Mouse (Mus musculus): ENCODE results near the gene Olfr1357. TPM values are rescaled to one million over a fixed set of nuclear protein-coding genes. Genes with fewer than 3 reads are reported as not detected.

Gene Olfr1357
- polyA plus RNA-seq, 1 experiment from 2014 or later: not detected

- no peaks in the 10 kb centered on the region for H3K27me3 ChIP-seq (ENCODE audit: low read depth, poor library complexity, severe bottlenecking)
- no peak for DNase-seq (ENCODE audit: low spot score)
- peaks cover 35% of the 10 kb centered on the region for H3K36me3 ChIP-seq
- H3K4me3 ChIP-seq: peak overlapping the region; percentile 63
- H3K9me3 ChIP-seq (replicated peaks): no peaks in the 10 kb centered on the region
- 16% methylated on average over 13 of the region's 13 CpGs for WGBS
- peaks cover 40% of the 10 kb centered on the region for H3K4me1 ChIP-seq
- H3K27ac ChIP-seq: peak overlapping the region; percentile 93
Measured at GRCm38 (mm10) chr10:78575105-78575632, 42.7 kb downstream of the Olfr1357 start.

GRCm38 (mm10) chr10:78574250-78575104 lies 43.4 kb downstream of the Olfr1357 start, which contains the start of gene Ilvbl:
Ilvbl (plus strand) TSS chr10:78574346.
- peak; percentile 93 for DNase-seq (ENCODE audit: low spot score)
- Histone ChIP-seq H3K4me1 (peaks cover 40% of the 10 kb centered on the region), H3K9me3 (replicated peaks) (no peaks in the 10 kb centered on the region), H3K4me3 (peak within 1 kb of the TSS; percentile 63), H3K36me3 (peaks cover 28% of the 10 kb centered on the region), H3K27ac (peak within 1 kb of the TSS; percentile 93), H3K27me3 (ENCODE audit: low read depth, poor library complexity, severe bottlenecking) (no peaks in the 10 kb centered on the region)
- under 1% methylated on average over 51 of the region's 51 CpGs for WGBS

GRCm38 (mm10) chr10:78573226-78573625 lies 44.6 kb downstream of the Olfr1357 start:
- 80% methylated on average over 3 of the region's 3 CpGs for WGBS
- H3K9me3 ChIP-seq (replicated peaks): no peaks in the 10 kb centered on the region
- peaks cover 40% of the 10 kb centered on the region for H3K4me1 ChIP-seq
- no peak for DNase-seq (ENCODE audit: low spot score)
- no peaks in the 10 kb centered on the region for H3K27me3 ChIP-seq (ENCODE audit: low read depth, poor library complexity, severe bottlenecking)
- H3K36me3 ChIP-seq: peaks cover 15% of the 10 kb centered on the region
- H3K27ac ChIP-seq: peak overlapping the region; percentile 93
- no peak overlapping the region for H3K4me3 ChIP-seq

- Histone ChIP-seq H3K4me1 (peaks cover 39% of the 10 kb centered on the region), H3K4me3 (no peak overlapping the region), H3K27ac (peak overlapping the region; percentile 66; the same call in 1 of the 2 replicates), H3K27me3 (ENCODE audit: low read depth, poor library complexity, severe bottlenecking) (no peaks in the 10 kb centered on the region), H3K36me3 (no peaks in the 10 kb centered on the region), H3K9me3 (replicated peaks) (no peaks in the 10 kb centered on the region)
- no peak for DNase-seq (ENCODE audit: low spot score)
- 57% methylated on average over 2 of the region's 2 CpGs for WGBS
Measured at GRCm38 (mm10) chr10:78570897-78571296, 47.0 kb downstream of the Olfr1357 start.

GRCm38 (mm10) chr10:78570416-78570815 lies 47.5 kb downstream of the Olfr1357 start:
- Histone ChIP-seq H3K4me1 (peaks cover 34% of the 10 kb centered on the region), H3K9me3 (replicated peaks) (no peaks in the 10 kb centered on the region), H3K27ac (peak overlapping the region; percentile 66; the same call in 1 of the 2 replicates), H3K4me3 (no peak overlapping the region), H3K36me3 (no peaks in the 10 kb centered on the region), H3K27me3 (ENCODE audit: low read depth, poor library complexity, severe bottlenecking) (no peaks in the 10 kb centered on the region)
- WGBS: 79% methylated on average over 6 of the region's 6 CpGs
- DNase-seq (ENCODE audit: low spot score): no peak

GRCm38 (mm10) chr10:78569686-78570085 lies 48.2 kb downstream of the Olfr1357 start:
- 68% methylated on average over 3 of the region's 3 CpGs for WGBS

GRCm38 (mm10) chr10:78569191-78569590 lies 48.7 kb downstream of the Olfr1357 start:
- peaks cover 29% of the 10 kb centered on the region for H3K4me1 ChIP-seq
- no peaks in the 10 kb centered on the region for H3K36me3 ChIP-seq
- WGBS: 91% methylated on average over 3 of the region's 3 CpGs
- no peak overlapping the region for H3K4me3 ChIP-seq
- no peaks in the 10 kb centered on the region for H3K27me3 ChIP-seq (ENCODE audit: low read depth, poor library complexity, severe bottlenecking)
- H3K27ac ChIP-seq: no peak overlapping the region
- no peak for DNase-seq (ENCODE audit: low spot score)
- H3K9me3 ChIP-seq (replicated peaks): no peaks in the 10 kb centered on the region

More at GRCm38 (mm10) chr10:78569686-78570085, 48.2 kb downstream of the Olfr1357 start:
- Histone ChIP-seq H3K9me3 (replicated peaks) (no peaks in the 10 kb centered on the region), H3K4me3 (no peak overlapping the region), H3K36me3 (no peaks in the 10 kb centered on the region), H3K4me1 (peaks cover 29% of the 10 kb centered on the region), H3K27ac (no peak overlapping the region), H3K27me3 (ENCODE audit: low read depth, poor library complexity, severe bottlenecking) (no peaks in the 10 kb centered on the region)
- DNase-seq (ENCODE audit: low spot score): no peak

- no peak for DNase-seq (ENCODE audit: low spot score)
- H3K9me3 ChIP-seq (replicated peaks): no peaks in the 10 kb centered on the region
- WGBS: 85% methylated on average over 1 of the region's 1 CpGs
- H3K27me3 ChIP-seq (ENCODE audit: low read depth, poor library complexity, severe bottlenecking): no peaks in the 10 kb centered on the region
- H3K4me3 ChIP-seq: no peak overlapping the region
- no peaks in the 10 kb centered on the region for H3K36me3 ChIP-seq
- no peak overlapping the region for H3K27ac ChIP-seq
- H3K4me1 ChIP-seq: no peaks in the 10 kb centered on the region
Measured at GRCm38 (mm10) chr10:78565070-78565469, 52.8 kb downstream of the Olfr1357 start.

Other genes with a start within 250 kb of the Olfr1357 start
- 355 and 359 TPM in 2 replicates for gene Rrp1, start 205.0 kb downstream of the Olfr1357 start, polyA plus RNA-seq (2016; fragmentation: Nextera tagmentation; extraction: Ambion mirVana)
- 148 and 152 TPM in 2 replicates for gene Cstb, start 192.4 kb downstream of the Olfr1357 start, polyA plus RNA-seq (2016; fragmentation: Nextera tagmentation; extraction: Ambion mirVana)
- 11.7 and 11.8 TPM in 2 replicates for gene Pdxk, start 153.1 kb downstream of the Olfr1357 start, polyA plus RNA-seq (2016; fragmentation: Nextera tagmentation; extraction: Ambion mirVana)
- not detected in 2 replicates for gene Olfr1358, start 100.6 kb downstream of the Olfr1357 start, polyA plus RNA-seq (2016; fragmentation: Nextera tagmentation; extraction: Ambion mirVana)
- 27.2 and 38.8 TPM in 2 replicates for gene Ilvbl, start 43.7 kb downstream of the Olfr1357 start, polyA plus RNA-seq (2016; fragmentation: Nextera tagmentation; extraction: Ambion mirVana)
- 15.7 and 19.7 TPM in 2 replicates for gene Syde1, start 26.1 kb downstream of the Olfr1357 start, polyA plus RNA-seq (2016; fragmentation: Nextera tagmentation; extraction: Ambion mirVana)
- gene Casp14, start 100.2 kb upstream of the Olfr1357 start, polyA plus RNA-seq (2016; fragmentation: Nextera tagmentation; extraction: Ambion mirVana): 0.06 TPM in 1 of 2 replicates, not detected in the other
- gene Ccdc105, start 135.0 kb upstream of the Olfr1357 start, polyA plus RNA-seq (2016; fragmentation: Nextera tagmentation; extraction: Ambion mirVana): 0.14 and 0.20 TPM in 2 replicates
- 0.49 and 1.1 TPM in 2 replicates for gene Slc1a6, start 162.4 kb upstream of the Olfr1357 start, polyA plus RNA-seq (2016; fragmentation: Nextera tagmentation; extraction: Ambion mirVana)
- not detected in 2 replicates for gene Olfr1356, start 234.1 kb upstream of the Olfr1357 start, polyA plus RNA-seq (2016; fragmentation: Nextera tagmentation; extraction: Ambion mirVana)

Measured in limb, embryonic 10.5 days (tissue).